Mouse (Mus musculus) liver, postnatal 0 days (tissue): ENCODE results near the gene Tnfrsf4. TPM values are rescaled to one million over a fixed set of nuclear protein-coding genes. Genes with fewer than 3 reads are reported as not detected.

Source experiments
- ATAC-seq: fragments of 200-750 bp; cut with Nextera tagmentation; 2 replicates; pipeline ENCODE4 v1.8.0; 2017; ENCODE audit warnings: mild to moderate bottlenecking, moderate library complexity
- DNase-seq: peaks from one replicate; pipeline ENCODE4 v3.0.0-alpha.2; 2016
- H3K27ac ChIP-seq: fragments of 300-500 bp; sonication (generic); 2 replicates; pipeline ENCODE4 v1.5.1; 2014; ENCODE audit warnings: antibody characterized with exemption, moderate library complexity, mild to moderate bottlenecking, low read depth
- H3K27me3 ChIP-seq: fragments of 300-500 bp; sonication (generic); 2 replicates; pipeline ENCODE4 v1.6.1; 2014; ENCODE audit warnings: low read length, control low read depth, mixed read lengths; ENCODE audit not compliant: insufficient read depth
- H3K36me3 ChIP-seq: fragments of 300-500 bp; sonication (generic); replicated peaks from 2 replicates; pipeline ENCODE4 v1.6.1; 2014; ENCODE audit warnings: mild to moderate bottlenecking, control low read depth, low read length, moderate library complexity, mixed read lengths; ENCODE audit not compliant: insufficient read depth
- H3K4me1 ChIP-seq: fragments of 300-500 bp; sonication (generic); 2 replicates; pipeline ENCODE4 v1.6.1; 2014; ENCODE audit warnings: antibody characterized with exemption, mild to moderate bottlenecking, control low read depth; ENCODE audit not compliant: insufficient read depth
- H3K4me2 ChIP-seq: fragments of 300-500 bp; sonication (generic); 2 replicates; pipeline ENCODE4 v1.6.1; 2014; ENCODE audit warnings: low read depth, mild to moderate bottlenecking, low read length, moderate library complexity, mixed read lengths
- H3K4me3 ChIP-seq: fragments of 300-500 bp; sonication (generic); 2 replicates; pipeline ENCODE4 v1.5.1; 2014; ENCODE audit warnings: low read depth, low read length
- H3K9ac ChIP-seq: fragments of 300-500 bp; sonication (generic); replicated peaks from 2 replicates; pipeline ENCODE4 v1.6.1; 2014; ENCODE audit warnings: mild to moderate bottlenecking, moderate library complexity
- H3K9me3 ChIP-seq: fragments of 300-500 bp; sonication (generic); 2 replicates; pipeline ENCODE4 v1.6.1; 2016; ENCODE audit warnings: mild to moderate bottlenecking, control low read depth, low read length, mixed read lengths
- CTCF ChIP-seq: sonication (generic); IDR thresholded peaks from 2 replicates; pipeline ENCODE4 v1.5.1; 2016; ENCODE audit warnings: antibody characterized with exemption, low read depth
- EP300 ChIP-seq: IDR thresholded peaks from 2 replicates; pipeline ENCODE4 v1.6.1; 2016; ENCODE audit warnings: antibody characterized with exemption, low read depth, mild to moderate bottlenecking
- WGBS: fragments of 180-500 bp; shearing (Covaris S2); extraction: QIAGEN DNeasy Blood & Tissue Kit; methylation state at CpG from one replicate; pipeline ENCODE4 v1.1.7; 2014; ENCODE audit not compliant: insufficient replicate concordance; 5-methylcytosine and 5-hydroxymethylcytosine counted together
- microRNA counts: library from miRNA; unstranded; fragments of <30 nt; microRNA quantifications from one replicate; lab custom pipeline; 2015
- microRNA-seq: library from miRNA; unstranded; fragments of <30 nt; microRNA quantifications from one replicate; pipeline ENCODE4, GENCODE M21; 2016
- polyA plus RNA-seq: library from polyadenylated mRNA; unstranded; fragments of >200 nt; fragmentation: Nextera tagmentation; extraction: Ambion mirVana; gene quantifications from 2 replicates; pipeline ENCODE4 v1.2.1, GENCODE M21; 2015

Tnfrsf4 gene
- polyA plus RNA-seq, 1 experiment from 2014 or later = 0.36 TPM

- Histone ChIP-seq H3K27me3 (no peaks in the 10 kb centered on the region), H3K4me2 (no peak overlapping the region), H3K9ac (no peak overlapping the region), H3K9me3 (no peaks in the 10 kb centered on the region), H3K4me3 (no peak overlapping the region), H3K36me3 (no peaks in the 10 kb centered on the region), H3K4me1 (0 out of 2 replicates have a peak, but pooled peaks cover 3% of the 10 kb centered on the region), H3K27ac (no peak overlapping the region)
- DNase-seq = no peak
- ATAC-seq = no peak
- 72% methylated on average over 10 of the region's 10 CpGs for WGBS
- no peak for TF ChIP-seq EP300
- no peak for TF ChIP-seq CTCF
These were observed 51.7 kb downstream of the Tnfrsf4 start for GRCm38 (mm10) chr4:156065156-156065894.

MicroRNAs within 50 kb of the gene (microRNA counts, 519-probe panel; counts per million panel counts)
- microRNA mmu-miR-200a (lab: Ali Mortazavi, UCI) (5,244 counts per million, percentile 60 among the panel's probes with 10 or more counts), microRNA mmu-miR-200b (lab: Ali Mortazavi, UCI) (5,855 counts per million, percentile 67 among the panel's probes with 10 or more counts), microRNA mmu-miR-429 (lab: Ali Mortazavi, UCI) (6,059 counts per million, percentile 71 among the panel's probes with 10 or more counts)

Small RNA genes within 50 kb of the gene (microRNA-seq; reads per million reads assigned to microRNA genes)
- 578 reads per million, percentile 64 among the genes with 10 or more reads in this experiment for gene Mir200a
- 3,014 reads per million, percentile 82 among the genes with 10 or more reads in this experiment for gene Mir200b
- gene Mir429 = 8,092 reads per million, percentile 92 among the genes with 10 or more reads in this experiment

Other genes starting within 250 kb of the Tnfrsf4 start
- 0.25 and 0.28 TPM in 2 replicates for gene Vwa1, start 239.1 kb upstream of the Tnfrsf4 start, polyA plus RNA-seq
- 0.21 and 0.40 TPM in 2 replicates for gene Tmem88b, start 228.0 kb upstream of the Tnfrsf4 start, polyA plus RNA-seq
- 0.34 and 0.46 TPM in 2 replicates for gene Ankrd65, start 223.4 kb upstream of the Tnfrsf4 start, polyA plus RNA-seq
- 167 and 171 TPM in 2 replicates for gene Mrpl20, start 211.0 kb upstream of the Tnfrsf4 start, polyA plus RNA-seq
- 47.7 and 52.5 TPM in 2 replicates for gene Ccnl2, start 201.4 kb upstream of the Tnfrsf4 start, polyA plus RNA-seq
- 89.9 and 92.7 TPM in 2 replicates for gene Aurkaip1, start 182.6 kb upstream of the Tnfrsf4 start, polyA plus RNA-seq
- 13.7 and 14.4 TPM in 2 replicates for gene Mxra8, start 174.2 kb upstream of the Tnfrsf4 start, polyA plus RNA-seq
- gene Dvl1, start 166.4 kb upstream of the Tnfrsf4 start, polyA plus RNA-seq = 5.1 and 5.7 TPM in 2 replicates
- 0.08 and 0.09 TPM in 2 replicates for gene Tas1r3, start 150.5 kb upstream of the Tnfrsf4 start, polyA plus RNA-seq
- gene Cptp, start 144.4 kb upstream of the Tnfrsf4 start, polyA plus RNA-seq = 8.1 and 8.4 TPM in 2 replicates
- gene Ints11, start 144.3 kb upstream of the Tnfrsf4 start, polyA plus RNA-seq = 14.9 and 17.4 TPM in 2 replicates
- 14.1 and 15.3 TPM in 2 replicates for gene Pusl1, start 122.1 kb upstream of the Tnfrsf4 start, polyA plus RNA-seq
- gene Acap3, start 122.0 kb upstream of the Tnfrsf4 start, polyA plus RNA-seq = 2.1 and 2.8 TPM in 2 replicates
- gene Ube2j2, start 70.0 kb upstream of the Tnfrsf4 start, polyA plus RNA-seq = 45.9 and 56.7 TPM in 2 replicates
- 39.5 and 39.7 TPM in 2 replicates for gene C1qtnf12, start 51.5 kb upstream of the Tnfrsf4 start, polyA plus RNA-seq
- 3.5 and 4.7 TPM in 2 replicates for gene B3galt6, start 21.2 kb upstream of the Tnfrsf4 start, polyA plus RNA-seq
- 91.5 and 94.2 TPM in 2 replicates for gene Sdf4, start 21.0 kb upstream of the Tnfrsf4 start, polyA plus RNA-seq
- 0.78 and 1.2 TPM in 2 replicates for gene Tnfrsf18, start 12.3 kb downstream of the Tnfrsf4 start, polyA plus RNA-seq
- gene Ttll10, start 45.6 kb downstream of the Tnfrsf4 start, polyA plus RNA-seq = 0.15 and 0.31 TPM in 2 replicates
- gene 9430015G10Rik, start 96.1 kb downstream of the Tnfrsf4 start, polyA plus RNA-seq = 3.1 and 3.9 TPM in 2 replicates
- 0.06 and 0.07 TPM in 2 replicates for gene Rnf223, start 116.7 kb downstream of the Tnfrsf4 start, polyA plus RNA-seq
- 4.4 and 5.2 TPM in 2 replicates for gene Agrn, start 183.6 kb downstream of the Tnfrsf4 start, polyA plus RNA-seq
- gene Isg15, start 187.0 kb downstream of the Tnfrsf4 start, polyA plus RNA-seq = 33.0 and 39.8 TPM in 2 replicates
- 1.7 and 1.9 TPM in 2 replicates for gene AW011738, start 189.5 kb downstream of the Tnfrsf4 start, polyA plus RNA-seq
- 0.08 and 0.19 TPM in 2 replicates for gene Perm1, start 202.0 kb downstream of the Tnfrsf4 start, polyA plus RNA-seq
- gene Plekhn1, start 221.0 kb downstream of the Tnfrsf4 start, polyA plus RNA-seq = 2.0 and 2.3 TPM in 2 replicates
- 20.5 and 22.3 TPM in 2 replicates for gene Noc2l, start 222.2 kb downstream of the Tnfrsf4 start, polyA plus RNA-seq
- 9.7 and 10.3 TPM in 2 replicates for gene Samd11, start 241.8 kb downstream of the Tnfrsf4 start, polyA plus RNA-seq